Mouse (Mus musculus) induced T-regulatory cell, adult 2 months (primary cell): Measurements from ENCODE around the gene Rinl.
A peak's percentile ranks its signal among the peaks of the same experiment; 100 is the strongest.

Experiments
- DNase-seq: peaks from one replicate; pipeline ENCODE4 v3.0.0-alpha.2; 2012; ENCODE audit warnings: low read depth

Gene Rinl

GRCm38 (mm10) chr7:28808957-28809393, 20.2 kb downstream of the Rinl start:
- peak; percentile 97 for DNase-seq

GRCm38 (mm10) chr7:28809401-28810089, 20.8 kb downstream of the Rinl start:
- DNase-seq: peak; percentile 93

GRCm38 (mm10) chr7:28810107-28811066, 21.6 kb downstream of the Rinl start:
- peak; percentile 99 for DNase-seq

- peak; percentile 95 for DNase-seq
Observed at GRCm38 (mm10) chr7:28811228-28811627, 22.5 kb downstream of the Rinl start.

GRCm38 (mm10) chr7:28811640-28812275, 23.0 kb downstream of the Rinl start:
- peak; percentile 51 for DNase-seq

GRCm38 (mm10) chr7:28812436-28812835, 23.7 kb downstream of the Rinl start:
- DNase-seq: peak; percentile 52

GRCm38 (mm10) chr7:28812949-28813348, 24.2 kb downstream of the Rinl start:
- peak; percentile 62 for DNase-seq

GRCm38 (mm10) chr7:28814306-28815034, 25.7 kb downstream of the Rinl start:
- DNase-seq: peak; percentile 14

- peak; percentile 8 for DNase-seq
Observed at GRCm38 (mm10) chr7:28815230-28815629, 26.5 kb downstream of the Rinl start.

- DNase-seq: peak; percentile 36
Observed at GRCm38 (mm10) chr7:28816201-28816600, 27.4 kb downstream of the Rinl start.

GRCm38 (mm10) chr7:28816920-28817319, 28.2 kb downstream of the Rinl start:
- DNase-seq: peak; percentile 25

- DNase-seq: peak; percentile 31
Observed at GRCm38 (mm10) chr7:28817524-28817923, 28.8 kb downstream of the Rinl start.

- DNase-seq: no peak
Observed at GRCm38 (mm10) chr7:28817957-28818356, 29.2 kb downstream of the Rinl start.

- no peak for DNase-seq
Observed at GRCm38 (mm10) chr7:28818436-28818835, 29.7 kb downstream of the Rinl start.

- DNase-seq: peak; percentile 23
Observed at GRCm38 (mm10) chr7:28818861-28819452, 30.2 kb downstream of the Rinl start.

GRCm38 (mm10) chr7:28819571-28819970, 30.8 kb downstream of the Rinl start:
- peak; percentile 22 for DNase-seq

GRCm38 (mm10) chr7:28820358-28821260, 31.8 kb downstream of the Rinl start:
- peak; percentile 62 for DNase-seq

- DNase-seq: peak; percentile 73
Observed at GRCm38 (mm10) chr7:28821261-28821831, 32.6 kb downstream of the Rinl start.

- DNase-seq: peak; percentile 23
Observed at GRCm38 (mm10) chr7:28822556-28822955, 33.8 kb downstream of the Rinl start.
